Mouse (Mus musculus) macrophage (primary cell): ENCODE results near the gene Vars. TPM values are rescaled to one million over a fixed set of nuclear protein-coding genes. Genes with fewer than 3 reads are reported as not detected.
A peak's percentile ranks its signal among the peaks of the same experiment; 100 is the strongest.
"Not testable (repeated sequence)": the region's sequence is repeated elsewhere in the genome, so short reads cannot be mapped to it uniquely, and the experiment has no call there.

Source experiments
- H3K27ac ChIP-seq: fragments of 350-480 bp; formaldehyde crosslinking; 2 replicates; pipeline ENCODE4 v1.9.0; 2021
- H3K36me3 ChIP-seq: fragments of 350-480 bp; formaldehyde crosslinking; 2 replicates; pipeline ENCODE4 v1.9.0; 2021; ENCODE audit errors: inconsistent target
- H3K4me3 ChIP-seq: fragments of 350-480 bp; formaldehyde crosslinking; 2 replicates; pipeline ENCODE4 v1.9.0; 2021; ENCODE audit errors: inconsistent target
- H3K79me2 ChIP-seq: fragments of 350-480 bp; formaldehyde crosslinking; 2 replicates; pipeline ENCODE4 v1.9.0; 2021; ENCODE audit errors: inconsistent target
- WGBS: methylation state at CpG from one replicate; pipeline ENCODE4 v1.1.7; 2026; ENCODE audit warnings: inconsistent platforms; ENCODE audit not compliant: missing documents; 5-methylcytosine and 5-hydroxymethylcytosine counted together
- polyA plus RNA-seq: library from polyadenylated mRNA; stranded (reverse); fragments of 250-400 nt; gene quantifications from 3 replicates; pipeline ENCODE4 v1.2.4, GENCODE M21; 2018; ENCODE audit warnings: inconsistent platforms

Gene Vars
- polyA plus RNA-seq, 1 experiment from 2014 or later = 7.7 TPM

DNA sequence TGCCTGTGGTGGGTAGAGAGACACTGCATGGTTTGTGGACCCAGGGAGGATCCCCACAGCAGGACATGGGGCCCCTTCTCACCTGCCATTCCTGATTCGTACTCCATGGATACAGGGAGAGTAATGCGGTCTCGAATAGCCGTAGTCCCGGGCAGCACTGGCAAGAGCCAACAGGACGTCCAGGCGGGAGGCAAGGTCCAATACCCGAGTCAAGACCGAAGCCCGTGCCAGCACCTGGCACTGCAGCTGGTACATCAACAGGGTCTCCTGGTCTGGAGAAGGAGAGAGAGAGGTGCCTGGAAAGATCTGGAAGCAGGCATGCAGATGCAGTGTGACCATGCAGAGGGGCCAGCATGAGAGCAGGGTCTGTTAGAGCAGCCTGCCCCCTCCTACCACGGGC lies 30.5 kb downstream of the Vars start:
- Histone ChIP-seq H3K79me2 (no peaks in the 10 kb centered on the region), H3K4me3 (no peak overlapping the region), H3K27ac (no peak overlapping the region), H3K36me3 (no peaks in the 10 kb centered on the region)
- 95% methylated on average over 11 of the region's 11 CpGs for WGBS

DNA sequence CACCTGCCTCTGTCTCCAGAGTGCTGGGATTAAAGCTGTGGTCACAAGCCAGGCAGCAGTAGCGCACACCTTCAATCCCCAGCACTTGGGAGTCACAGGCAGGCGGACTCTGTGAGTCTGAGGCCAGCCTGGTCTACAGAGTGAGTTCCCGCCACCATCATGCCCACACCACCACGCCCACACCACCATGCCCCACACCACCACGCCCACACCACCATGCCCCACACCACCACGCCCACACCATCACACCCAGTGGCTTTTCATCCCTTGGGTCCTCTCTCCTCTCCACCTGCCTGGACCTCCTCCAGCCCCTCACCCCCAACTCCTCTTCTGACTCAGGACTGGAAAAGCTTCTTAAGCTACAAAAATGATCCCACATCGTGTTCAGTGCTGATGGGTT lies 31.1 kb downstream of the Vars start:
- H3K27ac ChIP-seq = no peak overlapping the region
- no peaks in the 10 kb centered on the region for H3K79me2 ChIP-seq
- H3K4me3 ChIP-seq = no peak overlapping the region
- WGBS = 87% methylated on average over 7 of the region's 7 CpGs
- H3K36me3 ChIP-seq = no peaks in the 10 kb centered on the region

DNA sequence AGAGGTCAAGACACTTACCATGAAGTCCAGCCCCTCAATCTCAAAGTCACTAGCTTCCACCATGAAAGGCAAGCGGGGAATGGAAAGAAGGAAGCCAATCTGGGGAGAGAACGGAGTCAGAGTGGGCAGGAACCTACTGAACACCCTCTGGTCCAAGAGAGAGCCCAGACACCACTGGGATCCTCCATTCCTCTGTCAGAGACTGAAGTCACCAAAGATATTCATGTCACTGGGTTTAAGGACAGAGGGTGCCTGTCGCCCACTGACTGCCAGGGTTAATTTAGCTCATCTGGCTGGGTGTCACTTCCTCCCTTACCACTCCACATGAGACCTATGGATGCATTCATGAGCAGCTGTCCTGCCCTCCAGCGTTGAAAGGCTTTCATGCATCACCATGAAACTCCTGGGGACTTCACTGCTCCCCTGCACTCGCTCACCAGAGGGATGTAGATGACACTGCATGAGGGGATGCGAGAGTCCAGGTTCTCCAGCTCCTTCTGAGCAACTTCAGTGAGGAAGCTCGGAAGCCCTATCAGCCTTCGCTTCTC lies 31.6 kb downstream of the Vars start:
- no peaks in the 10 kb centered on the region for H3K36me3 ChIP-seq
- WGBS = 76% methylated on average over 8 of the region's 8 CpGs
- no peak overlapping the region for H3K4me3 ChIP-seq
- no peaks in the 10 kb centered on the region for H3K79me2 ChIP-seq
- H3K27ac ChIP-seq = no peak overlapping the region

DNA sequence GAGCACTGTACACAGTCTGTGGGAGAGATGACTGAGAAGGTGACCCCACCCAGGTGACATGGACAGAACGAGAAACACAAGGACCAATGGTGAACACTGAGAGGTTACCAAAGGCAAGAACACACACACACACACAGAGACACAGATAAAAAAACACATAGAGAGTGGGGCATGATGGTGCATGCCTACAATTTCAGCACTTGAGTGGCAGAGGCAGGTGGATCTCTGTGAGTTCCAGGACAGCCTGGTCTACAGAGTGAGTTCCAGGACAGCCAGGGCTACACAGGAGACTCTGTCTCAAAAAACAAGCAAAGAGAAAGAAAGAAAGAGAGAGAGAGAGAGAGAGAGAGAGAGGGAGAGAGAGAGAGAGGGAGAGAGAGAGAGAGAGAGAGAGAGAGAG lies 32.9 kb downstream of the Vars start:
- not testable (repeated sequence) for H3K4me3 ChIP-seq, H3K27ac ChIP-seq, H3K79me2 ChIP-seq, H3K36me3 ChIP-seq
- 89% methylated on average over 1 of the region's 1 CpGs for WGBS

DNA sequence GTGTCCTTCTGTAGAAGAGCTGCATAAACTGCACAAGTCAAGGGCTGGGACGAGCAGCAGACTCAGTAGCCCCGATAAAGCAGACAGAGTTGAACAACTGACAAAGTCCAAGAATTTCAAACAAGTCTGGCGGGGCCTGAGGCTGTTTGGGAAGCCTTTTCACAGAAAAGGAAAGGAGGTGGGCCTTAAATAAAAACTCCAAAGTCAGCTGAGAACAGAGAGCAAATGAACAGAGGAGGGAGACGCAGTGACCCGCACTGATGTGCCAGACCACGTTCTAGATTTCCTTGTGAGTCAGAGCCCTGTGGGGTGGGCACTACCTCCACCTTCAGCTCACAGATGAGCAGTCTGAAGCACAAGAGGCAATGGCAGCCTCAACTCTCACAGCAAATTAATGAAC lies 34.1 kb downstream of the Vars start:
- Histone ChIP-seq H3K36me3 (no peaks in the 10 kb centered on the region), H3K4me3 (no peak overlapping the region), H3K27ac (no peak overlapping the region), H3K79me2 (no peaks in the 10 kb centered on the region)
- WGBS = 72% methylated on average over 6 of the region's 6 CpGs

DNA sequence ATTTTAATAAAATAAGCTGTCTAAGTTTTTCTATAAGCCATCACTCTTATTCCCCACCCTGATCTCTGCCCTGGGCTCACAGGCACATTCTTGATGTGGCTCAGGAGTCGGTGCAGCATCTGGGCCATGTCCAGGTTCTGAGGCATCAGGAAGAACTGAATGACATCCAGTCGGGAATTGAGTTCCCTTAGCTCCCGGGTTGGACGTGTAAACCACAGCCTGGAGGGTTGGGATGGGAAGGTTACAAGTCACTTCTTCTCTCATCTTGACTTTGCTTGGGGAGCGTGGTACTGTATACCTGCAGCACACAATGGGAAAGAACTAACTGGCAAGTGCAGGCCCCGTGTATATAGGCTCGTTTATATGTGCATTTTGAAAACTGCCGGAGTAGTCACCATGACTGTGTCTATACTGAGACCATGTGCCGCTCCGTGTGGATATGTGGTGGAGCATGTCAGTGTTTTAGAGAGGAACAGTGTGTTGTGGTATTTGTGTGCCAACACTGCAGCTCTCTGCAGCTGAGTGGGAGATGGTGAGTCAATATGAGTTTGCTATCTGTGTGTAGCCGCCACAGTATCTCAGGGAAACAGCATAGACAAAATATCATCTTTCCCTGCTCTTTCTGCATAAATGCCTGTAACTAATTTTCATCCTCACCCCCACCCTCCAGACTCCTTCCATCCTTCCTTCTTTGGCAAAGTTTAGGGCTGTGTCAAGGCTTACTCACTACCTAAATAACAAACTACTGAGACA lies 38.5 kb downstream of the Vars start:
- Histone ChIP-seq H3K27ac (no peak overlapping the region), H3K36me3 (no peaks in the 10 kb centered on the region), H3K4me3 (no peak overlapping the region), H3K79me2 (no peaks in the 10 kb centered on the region)
- 95% methylated on average over 11 of the region's 11 CpGs for WGBS

DNA sequence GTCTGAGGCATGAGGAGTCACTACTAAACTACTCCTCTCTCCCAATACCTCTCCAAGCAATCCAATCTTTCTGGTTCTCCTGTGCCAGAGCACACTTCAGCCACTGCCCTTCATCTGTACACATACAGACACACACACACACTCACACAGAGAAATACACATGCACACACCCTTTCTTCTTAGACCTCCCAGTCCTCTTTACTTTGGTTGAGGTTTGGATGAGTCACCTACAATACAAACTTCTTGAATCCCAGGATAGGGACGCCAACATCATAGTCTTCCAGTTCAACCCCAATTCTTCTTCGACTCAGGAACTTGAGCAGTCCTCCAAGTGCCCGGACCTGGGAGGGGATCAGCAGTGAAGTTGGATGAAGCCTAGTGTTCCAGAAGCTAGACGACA lies 43.0 kb downstream of the Vars start:
- Histone ChIP-seq H3K79me2 (no peaks in the 10 kb centered on the region), H3K36me3 (no peaks in the 10 kb centered on the region), H3K4me3 (no peak overlapping the region), H3K27ac (peak overlapping the region; percentile 96)
- WGBS = 96% methylated on average over 4 of the region's 4 CpGs

DNA sequence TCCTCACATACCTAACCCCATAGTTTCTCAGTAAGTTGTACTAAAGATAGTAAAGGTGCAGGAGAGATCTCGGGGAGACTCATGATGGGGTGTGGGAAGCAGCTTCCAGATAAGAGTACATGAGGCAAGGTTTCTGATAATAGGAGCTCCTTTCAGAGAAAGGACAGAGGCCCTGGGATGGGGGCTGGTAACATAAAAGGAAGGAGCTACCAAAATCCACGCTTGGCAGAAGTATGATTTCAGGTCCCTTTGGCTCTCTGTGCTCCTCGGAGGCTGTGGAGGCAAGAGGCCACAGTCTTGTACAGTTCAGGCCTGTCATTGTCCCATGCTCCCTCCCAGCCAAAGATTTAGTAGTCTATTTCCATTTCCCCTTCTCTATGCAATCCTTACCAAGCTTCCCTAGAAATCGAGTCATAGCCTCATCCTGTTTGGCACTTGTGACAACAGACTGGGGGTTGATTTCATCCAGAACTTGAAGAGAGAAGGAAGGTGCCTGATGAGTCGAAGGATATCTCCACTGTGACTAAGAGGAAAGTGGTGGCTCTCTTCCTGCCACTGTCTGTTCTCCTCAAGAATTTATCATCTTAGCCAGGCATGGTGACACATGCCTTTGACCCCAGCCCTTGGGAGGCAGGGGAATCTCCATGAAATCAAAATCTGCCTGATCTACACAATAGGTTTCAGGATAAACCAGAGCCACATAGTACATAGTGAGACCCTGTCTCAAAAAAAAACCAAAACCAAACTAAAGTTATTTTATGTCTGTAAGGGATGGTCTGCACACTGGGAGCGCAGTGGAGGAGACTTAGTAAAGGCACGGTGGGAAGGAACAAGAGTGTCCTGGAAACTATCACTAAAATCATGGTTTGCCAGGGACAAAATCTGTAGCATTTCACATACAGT lies 44.4 kb downstream of the Vars start:
- H3K4me3 ChIP-seq = peak overlapping the region; percentile 56
- H3K27ac ChIP-seq = peak overlapping the region; percentile 96
- H3K79me2 ChIP-seq = peaks cover 4% of the 10 kb centered on the region; the same call in 1 of the 2 replicates
- no peaks in the 10 kb centered on the region for H3K36me3 ChIP-seq
- WGBS = 49% methylated on average over 7 of the region's 7 CpGs

DNA sequence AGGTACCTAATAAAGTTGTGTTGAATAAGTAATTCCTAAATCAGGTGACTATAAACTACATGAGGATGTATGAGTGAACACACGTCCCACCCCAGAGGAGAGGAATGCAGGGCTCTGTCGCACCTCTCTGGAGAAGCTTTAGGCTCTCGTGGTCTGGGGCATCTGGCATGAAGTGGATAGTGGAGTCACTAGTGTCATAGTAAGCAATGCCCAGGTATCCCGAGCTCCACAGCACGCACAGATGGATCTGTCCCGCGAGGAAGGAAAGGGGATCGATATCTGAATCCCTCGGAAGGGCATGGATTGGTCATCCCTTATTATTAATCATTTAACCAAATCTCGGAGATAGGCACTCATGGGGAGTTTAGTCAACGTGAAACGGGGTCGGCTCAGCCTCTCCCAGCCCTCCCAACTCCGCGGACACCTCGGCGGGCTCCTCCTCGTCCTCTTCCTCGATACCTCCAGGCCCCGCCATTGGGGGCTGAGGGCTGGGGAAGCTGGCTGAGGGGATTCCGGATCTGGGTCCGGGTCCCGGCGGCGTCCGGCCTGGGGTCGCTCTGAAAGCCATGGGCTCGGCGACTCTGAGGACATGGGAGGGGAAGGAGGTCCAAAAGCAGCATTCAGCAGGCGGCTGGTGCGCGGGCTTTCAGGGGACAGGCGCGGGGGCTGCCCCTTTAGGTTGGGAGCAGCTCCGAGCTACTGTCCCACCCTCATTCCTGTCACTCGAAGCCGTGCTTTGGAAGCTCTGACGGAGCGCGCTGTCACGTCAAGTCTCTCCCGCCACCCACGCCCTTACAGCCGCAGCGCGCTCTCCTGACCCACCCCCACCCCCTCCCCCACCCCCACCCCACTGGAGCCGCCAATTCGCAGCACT lies 45.3 kb downstream of the Vars start:
- WGBS = 3% methylated on average over 43 of the region's 48 CpGs
- peak overlapping the region; percentile 56 for H3K4me3 ChIP-seq
- H3K36me3 ChIP-seq = no peaks in the 10 kb centered on the region
- H3K79me2 ChIP-seq = peaks cover 13% of the 10 kb centered on the region; the same call in 1 of the 2 replicates
- H3K27ac ChIP-seq = peak overlapping the region; percentile 96

DNA sequence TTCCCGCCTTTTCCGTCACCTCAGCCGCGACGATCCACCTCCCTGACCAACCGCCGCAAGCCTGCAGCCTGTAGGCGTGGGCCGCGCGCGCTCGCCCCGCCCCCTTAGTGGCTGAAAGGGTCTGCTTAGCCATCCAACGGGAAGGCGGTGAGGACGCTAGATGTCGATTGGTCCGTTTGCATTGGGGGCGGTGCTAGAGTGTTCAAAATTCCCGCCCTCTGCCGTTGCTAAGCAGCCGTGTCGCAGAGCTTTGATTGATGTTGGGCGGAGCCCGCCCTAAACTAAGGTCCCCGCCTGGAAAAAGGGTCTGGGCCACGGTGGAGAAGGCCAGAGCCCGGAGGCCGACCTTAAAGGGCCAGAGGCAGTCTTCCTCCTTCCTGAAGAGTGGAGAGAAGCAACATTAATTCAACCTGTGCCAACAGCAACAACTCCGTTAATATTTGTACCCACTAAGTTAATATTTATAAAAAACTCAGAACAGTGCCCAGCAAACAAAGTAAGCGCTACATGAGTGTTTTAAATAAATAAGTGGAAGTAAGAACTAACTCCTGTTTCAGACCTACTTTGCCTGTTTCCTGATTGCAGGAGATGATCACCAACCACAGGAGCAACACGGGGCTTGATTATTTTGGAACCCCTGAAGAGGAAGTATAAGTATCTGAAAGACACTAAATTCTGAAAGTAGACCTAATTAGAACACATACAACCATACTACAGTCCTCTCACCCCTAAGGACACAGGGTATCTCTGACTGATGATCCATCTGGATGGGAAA lies 46.1 kb downstream of the Vars start, which contains the start of gene Msh5:
Gene Msh5 (minus strand): TSS at position 65 of the 775 bp plus-strand sequence.
- H3K36me3 ChIP-seq = no peaks in the 10 kb centered on the region
- 0% methylated on average over 33 of the region's 33 CpGs for WGBS
- H3K79me2 ChIP-seq = peaks cover 21% of the 10 kb centered on the region
- peak within 1 kb of the TSS; percentile 56 for H3K4me3 ChIP-seq
- peak within 1 kb of the TSS; percentile 98 for H3K27ac ChIP-seq

DNA sequence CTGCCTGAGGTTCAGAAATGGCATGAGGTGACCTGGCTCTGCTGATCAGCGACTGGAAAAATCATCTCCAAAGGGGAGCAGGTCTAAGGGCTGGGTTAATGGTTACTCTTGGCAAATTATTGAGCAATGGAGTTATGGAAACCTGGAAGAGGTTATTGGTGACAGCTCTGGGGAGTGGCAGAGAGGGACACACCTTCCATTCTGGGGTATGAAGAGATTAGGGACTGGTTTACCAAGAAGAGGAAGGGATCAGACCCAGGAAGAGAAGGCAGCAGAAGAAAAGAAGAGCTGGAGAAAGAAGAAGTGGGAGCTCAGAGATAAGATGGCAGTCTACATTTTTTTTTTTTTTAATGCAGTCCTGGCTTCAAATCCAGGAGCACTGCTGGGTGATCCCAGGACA lies 46.9 kb downstream of the Vars start:
- H3K4me3 ChIP-seq = no peak overlapping the region
- peak overlapping the region; percentile 98 for H3K27ac ChIP-seq
- peaks cover 5% of the 10 kb centered on the region; the same call in 1 of the 2 replicates for H3K36me3 ChIP-seq
- peaks cover 29% of the 10 kb centered on the region for H3K79me2 ChIP-seq
- WGBS = 0% methylated on average over 1 of the region's 1 CpGs

DNA sequence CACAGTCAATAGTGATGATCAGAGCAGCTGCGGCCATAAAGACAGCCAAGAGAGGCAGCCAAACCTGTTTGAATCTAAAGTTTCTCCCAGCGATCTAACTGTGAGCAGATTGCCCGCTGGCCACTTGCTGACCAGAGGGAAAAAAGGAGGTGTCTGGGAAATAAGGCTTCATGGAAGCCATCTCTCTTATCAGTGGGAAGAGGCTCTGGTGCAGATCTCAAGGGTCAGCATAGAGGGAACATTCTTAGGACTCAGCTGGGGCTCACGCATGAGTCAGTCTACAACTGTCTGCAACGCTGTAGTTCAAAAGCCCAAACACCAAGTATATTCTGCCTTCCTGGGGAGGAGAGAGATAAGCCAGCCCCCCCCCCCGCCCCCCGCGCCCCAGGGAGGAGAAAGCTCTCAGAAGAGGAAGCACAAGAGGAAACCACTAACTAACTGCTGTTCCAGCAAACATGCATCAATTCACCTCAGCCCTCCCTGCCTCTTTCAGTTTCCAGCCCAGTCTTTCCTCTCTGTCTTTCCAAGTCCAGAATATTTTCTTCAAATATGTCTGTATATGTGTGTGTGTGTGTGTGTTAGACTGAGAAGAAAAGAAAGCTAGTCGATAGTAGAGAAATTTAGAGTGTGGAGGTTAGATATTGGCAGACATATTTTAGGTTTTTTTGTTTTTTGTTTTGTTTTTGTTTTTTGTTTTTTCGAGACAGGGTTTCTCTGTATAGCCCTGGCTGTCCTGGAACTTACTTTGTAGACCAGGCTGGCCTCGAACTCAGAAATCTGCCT lies 47.6 kb downstream of the Vars start:
- peak overlapping the region; percentile 98 for H3K27ac ChIP-seq
- H3K79me2 ChIP-seq = peaks cover 36% of the 10 kb centered on the region
- no peak overlapping the region; the same call in 1 of the 2 replicates for H3K4me3 ChIP-seq
- WGBS = 0% methylated on average over 11 of the region's 11 CpGs
- peaks cover 12% of the 10 kb centered on the region; the same call in 1 of the 2 replicates for H3K36me3 ChIP-seq
